Mouse (Mus musculus): ENCODE measurements at regions not wholly inside any gene's neighbourhood (a gene's known extent, or its start where the extent isn't known, plus 50 kb on each side); places are given as distances from the start of the nearest gene placed in this dataset.

DNA sequence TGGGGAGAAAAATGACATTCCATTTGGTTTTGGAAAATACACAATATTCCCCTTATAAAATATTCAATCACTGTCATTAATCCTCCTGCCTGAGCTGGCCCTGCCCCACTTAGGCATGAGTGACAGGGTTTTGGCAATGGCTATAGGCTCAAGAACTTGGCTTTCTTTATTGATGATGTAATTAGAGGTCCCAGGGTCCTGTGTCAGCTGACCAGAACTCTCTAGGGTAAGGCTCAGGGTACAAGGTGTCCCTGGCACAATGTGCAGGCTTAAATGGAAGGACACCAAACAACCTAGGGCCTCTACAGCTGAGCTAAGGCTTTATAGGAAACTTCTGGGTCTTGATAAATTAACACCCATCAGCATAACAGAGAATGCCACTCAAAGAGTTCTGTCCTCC is 76.0 kb downstream of the 4930564D02Rik start:
- TF ChIP-seq USF2 (conservative IDR thresholded peaks at IDR 0.05; ENCODE audit: low read depth, low read length) (no peak), TBP (conservative IDR thresholded peaks at IDR 0.05; ENCODE audit: low read depth, low read length) (no peak), MAZ (IDR thresholded peaks at IDR 0.05; ENCODE audit: low read depth, low read length) (no peak), JUND (conservative IDR thresholded peaks at IDR 0.05; ENCODE audit: low read depth, low read length) (no peak), BHLHE40 (IDR thresholded peaks at IDR 0.05; ENCODE audit: low read depth, low read length) (no peak), PAX5 (IDR thresholded peaks at IDR 0.05; ENCODE audit: low read length) (no peak), SIN3A (IDR thresholded peaks at IDR 0.05; ENCODE audit: low read length) (no peak), CHD1 (IDR thresholded peaks at IDR 0.05; ENCODE audit: low read depth, low read length) (no peak), CTCF (conservative IDR thresholded peaks at IDR 0.05 in 1 of 2, IDR thresholded peaks at IDR 0.05 in 1 of 2; ENCODE audit: low read depth in 2 of 2, low read length in 2 of 2) (no peak), KAT2A (IDR thresholded peaks at IDR 0.05; ENCODE audit: insufficient replicate concordance, low read length) (no peak), EP300 (IDR thresholded peaks at IDR 0.05; ENCODE audit: low read length) (no peak), SMC3 (IDR thresholded peaks at IDR 0.05; ENCODE audit: low read depth, low read length) (no peak), USF1 (IDR thresholded peaks at IDR 0.05; ENCODE audit: low read depth, low read length) (no peak), RCOR1 (conservative IDR thresholded peaks at IDR 0.05; ENCODE audit: low read depth, low read length) (no peak), GABPA (IDR thresholded peaks at IDR 0.05; ENCODE audit: insufficient replicate concordance, low read depth, low read length) (no peak)
- Histone ChIP-seq H3K4me2 (ENCODE audit: insufficient read depth, low read depth, poor library complexity, severe bottlenecking) (no peak overlapping the region), H3K4me3 (replicated peaks in 1 of 3; ENCODE audit: low read depth in 2 of 3, low read length in 2 of 3, poor library complexity in 1 of 3) (no peak overlapping the region), H3K79me2 (replicated peaks; ENCODE audit: control insufficient read depth, extremely low read depth, insufficient read depth, poor library complexity, severe bottlenecking) (no peaks in the 10 kb centered on the region), H3K27ac (ENCODE audit: insufficient read depth, low read depth) (no peak overlapping the region), H3K9me3 (replicated peaks; ENCODE audit: low read length) (no peaks in the 10 kb centered on the region), H3K4me1 (ENCODE audit: control insufficient read depth in 1 of 2, insufficient read depth in 2 of 2) (no peaks in the 10 kb centered on the region), H3K9ac (ENCODE audit: insufficient read depth, low read depth) (no peak overlapping the region), H3K36me3 (replicated peaks in 1 of 2; ENCODE audit: control insufficient read depth in 1 of 2, insufficient read depth in 1 of 2, low read length in 1 of 2) (no peaks in the 10 kb centered on the region), H3K27me3 (replicated peaks) (peaks cover 14% of the 10 kb centered on the region)
- no peak for DNase-seq (ENCODE audit: extremely low read depth)
- dilution Hi-C loops (cut with MboI; ENCODE audit: extremely low pct_ligation_motif_present, extremely low pct_unique_long_range_greater_than_20kb, low sequenced_read_pairs): no loop called here
- in situ Hi-C loops (cut with MboI; ENCODE audit: low pct_ligation_motif_present, low pct_unique_long_range_greater_than_20kb, low sequenced_read_pairs): no loop called here

DNA sequence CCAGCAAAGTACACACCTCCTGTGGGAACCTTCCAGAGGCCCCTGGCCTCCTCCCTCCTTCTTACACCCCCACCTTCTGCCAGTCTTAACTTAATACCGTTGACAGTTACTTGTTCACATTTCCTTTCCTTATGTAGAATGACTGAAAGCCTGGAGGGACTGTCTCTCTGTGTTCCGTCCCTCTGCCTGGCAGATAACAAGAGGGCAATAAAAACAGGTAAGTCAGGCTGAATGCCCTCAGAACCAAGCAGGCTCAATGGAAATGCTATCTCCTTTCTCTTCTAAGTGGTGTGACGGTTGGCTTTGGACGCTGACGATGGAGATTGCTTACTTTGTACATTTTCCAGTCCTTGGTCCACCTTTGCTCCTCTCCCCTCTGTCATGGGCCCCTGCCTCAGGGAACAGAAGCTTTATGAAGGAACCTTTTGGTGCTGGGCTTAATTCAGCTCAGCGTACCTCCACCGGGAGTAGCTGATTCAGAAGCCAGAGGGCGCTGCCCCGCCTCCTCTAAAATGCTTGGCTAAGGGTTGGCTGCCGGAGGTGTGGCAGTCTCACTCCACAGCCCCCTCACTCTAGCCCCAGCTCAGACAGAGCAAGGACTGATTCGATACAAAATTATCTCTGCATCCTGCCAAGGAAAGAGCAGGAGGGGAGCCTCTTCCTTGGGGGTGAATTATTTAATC is 85.0 kb downstream of the 4930564D02Rik start:
- Histone ChIP-seq H3K4me1 (ENCODE audit: control insufficient read depth in 1 of 2, insufficient read depth in 2 of 2) (peaks cover 0 to 2% of the 10 kb centered on the region in 2 experiments; a peak in 1 of 4 replicates), H3K9me3 (replicated peaks; ENCODE audit: low read length) (no peaks in the 10 kb centered on the region), H3K9ac (ENCODE audit: insufficient read depth, low read depth) (no peak overlapping the region), H3K4me3 (replicated peaks in 1 of 3; ENCODE audit: low read depth in 2 of 3, low read length in 2 of 3, poor library complexity in 1 of 3) (no peak overlapping the region), H3K36me3 (replicated peaks in 1 of 2; ENCODE audit: control insufficient read depth in 1 of 2, insufficient read depth in 1 of 2, low read length in 1 of 2) (no peaks in the 10 kb centered on the region), H3K27me3 (replicated peaks) (peaks cover 26% of the 10 kb centered on the region), H3K79me2 (replicated peaks; ENCODE audit: control insufficient read depth, extremely low read depth, insufficient read depth, poor library complexity, severe bottlenecking) (no peaks in the 10 kb centered on the region), H3K27ac (ENCODE audit: insufficient read depth, low read depth) (no peak overlapping the region), H3K4me2 (ENCODE audit: insufficient read depth, low read depth, poor library complexity, severe bottlenecking) (no peak overlapping the region)
- dilution Hi-C loops (cut with MboI; ENCODE audit: extremely low pct_ligation_motif_present, extremely low pct_unique_long_range_greater_than_20kb, low sequenced_read_pairs): no loop called here
- in situ Hi-C loops (cut with MboI; ENCODE audit: low pct_ligation_motif_present, low pct_unique_long_range_greater_than_20kb, low sequenced_read_pairs): no loop called here
- DNase-seq (ENCODE audit: extremely low read depth): no peak
- TF ChIP-seq MAX (IDR thresholded peaks at IDR 0.05; ENCODE audit: low read length) (no peak), TBP (conservative IDR thresholded peaks at IDR 0.05; ENCODE audit: low read depth, low read length) (no peak), EP300 (IDR thresholded peaks at IDR 0.05; ENCODE audit: low read length) (no peak), RAD21 (IDR thresholded peaks at IDR 0.05; ENCODE audit: low read depth, low read length) (peak; percentile 48), CTCF (conservative IDR thresholded peaks at IDR 0.05 in 1 of 2, IDR thresholded peaks at IDR 0.05 in 1 of 2; ENCODE audit: low read depth in 2 of 2, low read length in 2 of 2) (peak in 1 of 2 experiments; percentile 62; a peak in 2 of 4 replicates), ZKSCAN1 (IDR thresholded peaks at IDR 0.05; ENCODE audit: borderline replicate concordance, low read depth, low read length) (no peak), SMC3 (IDR thresholded peaks at IDR 0.05; ENCODE audit: low read depth, low read length) (peak; percentile 47), ZC3H11A (IDR thresholded peaks at IDR 0.05; ENCODE audit: low read depth, low read length) (no peak)
